Mouse (Mus musculus): ENCODE data around the gene Zc3h10. TPM values are rescaled to one million over a fixed set of nuclear protein-coding genes. Genes with fewer than 3 reads are reported as not detected.
"Not testable (repeated sequence)": the region's sequence is repeated elsewhere in the genome, so short reads cannot be mapped to it uniquely, and the experiment has no call there.

Gene Zc3h10
- polyA plus RNA-seq, 1 experiment from 2014 or later = 5.0 TPM

- Histone ChIP-seq H3K27ac (ENCODE audit: low read depth) (no peak overlapping the region), H3K9me3 (ENCODE audit: low read length) (no peaks in the 10 kb centered on the region), H3K27me3 (ENCODE audit: insufficient read depth, low read length) (no peaks in the 10 kb centered on the region), H3K4me3 (ENCODE audit: low read depth, low read length) (no peak overlapping the region), H3K36me3 (replicated peaks; ENCODE audit: insufficient read depth, low read length) (peaks cover 11% of the 10 kb centered on the region), H3K9ac (replicated peaks) (no peak overlapping the region), H3K4me2 (ENCODE audit: low read depth, low read length) (no peak overlapping the region), H3K4me1 (ENCODE audit: insufficient read depth) (peaks cover 27% of the 10 kb centered on the region)
- peak; percentile 32; the same call in 1 of the 2 replicates for TF ChIP-seq CTCF (IDR thresholded peaks at IDR 0.05; ENCODE audit: low read depth)
- TF ChIP-seq EP300 (IDR thresholded peaks at IDR 0.05; ENCODE audit: low read depth) = no peak
- no peak for ATAC-seq
- peak; percentile 8 for DNase-seq
- 95% methylated on average over 14 of the region's 14 CpGs for WGBS (ENCODE audit: insufficient replicate concordance)
These were observed 41.6 kb downstream of the Zc3h10 start for GRCm38 (mm10) chr10:128505974-128506373.

GRCm38 (mm10) chr10:128505371-128505667, 42.3 kb downstream of the Zc3h10 start:
- H3K27ac ChIP-seq (ENCODE audit: low read depth) = peak overlapping the region; percentile 90
- not testable (repeated sequence) for H3K27me3 ChIP-seq (ENCODE audit: insufficient read depth, low read length); H3K9me3 ChIP-seq (ENCODE audit: low read length); DNase-seq; H3K9ac ChIP-seq (replicated peaks); ATAC-seq; H3K4me3 ChIP-seq (ENCODE audit: low read depth, low read length); H3K36me3 ChIP-seq (replicated peaks; ENCODE audit: insufficient read depth, low read length)
- WGBS (ENCODE audit: insufficient replicate concordance) = 69% methylated on average over 5 of the region's 5 CpGs
- peaks cover 27% of the 10 kb centered on the region for H3K4me1 ChIP-seq (ENCODE audit: insufficient read depth)
- H3K4me2 ChIP-seq (ENCODE audit: low read depth, low read length) = peak overlapping the region; percentile 50; the same call in 1 of the 2 replicates

GRCm38 (mm10) chr10:128504641-128505370, 42.8 kb downstream of the Zc3h10 start:
- DNase-seq (peak; percentile 56), ATAC-seq (peak; percentile 43)
- whole genome bisulfite sequencing (ENCODE audit: insufficient replicate concordance) = 30% methylated on average over 9 of the region's 9 CpGs
- Histone ChIP-seq H3K4me3 (ENCODE audit: low read depth, low read length) (no peak overlapping the region), H3K9me3 (ENCODE audit: low read length) (no peaks in the 10 kb centered on the region), H3K9ac (replicated peaks) (peak overlapping the region; percentile 47), H3K36me3 (replicated peaks; ENCODE audit: insufficient read depth, low read length) (peaks cover under 1% of the 10 kb centered on the region), H3K27ac (ENCODE audit: low read depth) (peak overlapping the region; percentile 90), H3K4me1 (ENCODE audit: insufficient read depth) (peaks cover 31% of the 10 kb centered on the region), H3K27me3 (ENCODE audit: insufficient read depth, low read length) (no peaks in the 10 kb centered on the region), H3K4me2 (ENCODE audit: low read depth, low read length) (peak overlapping the region; percentile 50)
- TF ChIP-seq EP300 (IDR thresholded peaks at IDR 0.05; ENCODE audit: low read depth) = no peak
- 0 out of 2 replicates have a peak, but pooled peaks have one; percentile 17 for TF ChIP-seq CTCF (IDR thresholded peaks at IDR 0.05; ENCODE audit: low read depth)

GRCm38 (mm10) chr10:128504012-128504411, 43.6 kb downstream of the Zc3h10 start:
- Histone ChIP-seq H3K9ac (replicated peaks) (no peak overlapping the region; the same call in 1 of the 2 replicates), H3K4me1 (ENCODE audit: insufficient read depth) (peaks cover 31% of the 10 kb centered on the region), H3K9me3 (ENCODE audit: low read length) (no peaks in the 10 kb centered on the region), H3K36me3 (replicated peaks; ENCODE audit: insufficient read depth, low read length) (no peaks in the 10 kb centered on the region), H3K27ac (ENCODE audit: low read depth) (peak overlapping the region; percentile 90), H3K4me3 (ENCODE audit: low read depth, low read length) (no peak overlapping the region), H3K4me2 (ENCODE audit: low read depth, low read length) (peak overlapping the region; percentile 50; the same call in 1 of the 2 replicates), H3K27me3 (ENCODE audit: insufficient read depth, low read length) (no peaks in the 10 kb centered on the region)
- no peak for TF ChIP-seq EP300 (IDR thresholded peaks at IDR 0.05; ENCODE audit: low read depth)
- TF ChIP-seq CTCF (IDR thresholded peaks at IDR 0.05; ENCODE audit: low read depth) = no peak
- WGBS (ENCODE audit: insufficient replicate concordance) = 41% methylated on average over 3 of the region's 3 CpGs
- DNase-seq = no peak
- ATAC-seq = no peak

DNA sequence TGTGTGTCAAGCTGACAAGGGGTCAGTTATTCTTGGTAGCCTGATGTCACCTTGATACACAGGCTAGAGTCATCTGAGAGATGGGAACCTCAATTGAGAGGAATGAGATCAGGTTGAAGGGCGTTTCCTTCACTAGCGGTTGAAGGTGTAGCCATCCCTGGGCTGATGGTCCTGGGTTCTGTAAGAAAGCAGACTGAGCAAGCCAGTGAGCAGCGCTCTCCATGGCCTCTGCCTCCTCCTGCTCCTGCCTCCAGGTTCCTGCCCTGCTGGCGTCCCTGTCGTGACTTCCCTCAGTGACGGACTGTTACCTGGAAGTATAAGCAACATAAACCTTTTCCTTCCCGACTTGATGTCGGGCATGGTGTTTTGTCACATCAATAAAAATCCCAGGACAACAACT, 44.0 kb downstream of the Zc3h10 start:
- Histone ChIP-seq H3K4me3 (ENCODE audit: low read depth, low read length) (no peak overlapping the region), H3K4me1 (ENCODE audit: insufficient read depth) (peaks cover 31% of the 10 kb centered on the region)

GRCm38 (mm10) chr10:128502341-128502740, 45.2 kb downstream of the Zc3h10 start:
- H3K4me1 ChIP-seq (ENCODE audit: insufficient read depth) = peaks cover 37% of the 10 kb centered on the region
- no peaks in the 10 kb centered on the region for H3K9me3 ChIP-seq (ENCODE audit: low read length)
- TF ChIP-seq CTCF (IDR thresholded peaks at IDR 0.05; ENCODE audit: low read depth) = no peak
- TF ChIP-seq EP300 (IDR thresholded peaks at IDR 0.05; ENCODE audit: low read depth) = no peak
- H3K27ac ChIP-seq (ENCODE audit: low read depth) = peak overlapping the region; percentile 69
- no peaks in the 10 kb centered on the region for H3K27me3 ChIP-seq (ENCODE audit: insufficient read depth, low read length)
- no peak overlapping the region for H3K4me3 ChIP-seq (ENCODE audit: low read depth, low read length)
- no peaks in the 10 kb centered on the region for H3K36me3 ChIP-seq (replicated peaks; ENCODE audit: insufficient read depth, low read length)
- no peak for ATAC-seq
- 59% methylated on average over 5 of the region's 5 CpGs for WGBS (ENCODE audit: insufficient replicate concordance)
- no peak overlapping the region for H3K4me2 ChIP-seq (ENCODE audit: low read depth, low read length)
- no peak overlapping the region for H3K9ac ChIP-seq (replicated peaks)
- no peak for DNase-seq

More for the DNA sequence above, 44.0 kb downstream of the Zc3h10 start:
- DNase-seq = no peak
- no peaks in the 10 kb centered on the region for H3K36me3 ChIP-seq (replicated peaks; ENCODE audit: insufficient read depth, low read length)
- WGBS (ENCODE audit: insufficient replicate concordance) = 75% methylated on average over 8 of the region's 8 CpGs
- H3K9ac ChIP-seq (replicated peaks) = no peak overlapping the region
- ATAC-seq = no peak
- no peaks in the 10 kb centered on the region for H3K27me3 ChIP-seq (ENCODE audit: insufficient read depth, low read length)
- H3K4me2 ChIP-seq (ENCODE audit: low read depth, low read length) = no peak overlapping the region
- no peaks in the 10 kb centered on the region for H3K9me3 ChIP-seq (ENCODE audit: low read length)
- H3K27ac ChIP-seq (ENCODE audit: low read depth) = no peak overlapping the region
- TF ChIP-seq CTCF (IDR thresholded peaks at IDR 0.05; ENCODE audit: low read depth) (no peak), EP300 (IDR thresholded peaks at IDR 0.05; ENCODE audit: low read depth) (no peak)
